Mouse (Mus musculus) small intestine, adult 2 months (tissue): ENCODE data around the gene Aamp.

Experiments
- CTCF ChIP-seq: fragments of 200-500 bp; IDR thresholded peaks from 2 replicates; pipeline ENCODE4 v1.5.1; 2012; ENCODE audit warnings: low read depth, mild to moderate bottlenecking, control low read depth, inconsistent platforms, low read length, moderate library complexity, mixed read lengths; ENCODE audit not compliant: insufficient replicate concordance, insufficient read length; ENCODE audit errors: extremely low read depth
- POLR2A ChIP-seq: fragments of 200-500 bp; IDR thresholded peaks from 2 replicates; pipeline ENCODE4 v1.6.1; 2012; ENCODE audit warnings: low read depth, mild to moderate bottlenecking, control low read depth, inconsistent platforms, low read length, moderate library complexity

DNA sequence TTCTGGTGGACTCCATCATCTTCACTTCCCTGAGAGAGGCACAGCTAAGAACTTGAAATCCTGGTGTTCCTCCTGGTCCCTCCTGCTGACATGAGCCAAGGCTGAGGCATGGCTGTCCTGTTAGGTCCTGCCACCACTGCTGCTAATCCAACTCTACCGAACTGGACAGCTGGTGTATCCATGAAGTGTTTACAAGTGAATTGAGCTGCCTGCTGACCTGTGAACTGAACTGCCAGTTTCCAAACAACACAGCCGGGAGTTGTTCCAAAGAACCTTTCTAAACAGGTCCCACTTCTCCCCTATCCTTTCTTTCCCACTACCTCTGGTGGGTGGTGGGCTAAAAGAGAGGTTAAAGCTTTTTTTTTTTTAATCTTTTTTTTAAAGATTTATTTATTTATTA, 54.6 kb downstream of the Aamp start:
- no peak for TF ChIP-seq CTCF
- TF ChIP-seq POLR2A = no peak
